Mouse (Mus musculus) kidney, postnatal 4 days (tissue): ENCODE measurements around the gene Pcca.

ENCODE experiments used
- DNase-seq, 2 experiments: peaks; one replicate each; pipeline ENCODE4 v3.0.0; 2021; ENCODE audit warnings: mixed read lengths in 2 of 2

Pcca gene

GRCm38 (mm10) chr14:122751552-122751951, 217.4 kb downstream of the Pcca start:
- no peak for DNase-seq

GRCm38 (mm10) chr14:122753278-122753677, 219.2 kb downstream of the Pcca start:
- no peak for DNase-seq

GRCm38 (mm10) chr14:122754311-122754710, 220.2 kb downstream of the Pcca start:
- no peak for DNase-seq

- peak in 1 of 2 experiments; percentile 3 for DNase-seq
These were observed 221.4 kb downstream of the Pcca start for GRCm38 (mm10) chr14:122755559-122755958.

GRCm38 (mm10) chr14:122756671-122757070, 222.5 kb downstream of the Pcca start:
- no peak for DNase-seq

- no peak for DNase-seq
These were observed 225.8 kb downstream of the Pcca start for GRCm38 (mm10) chr14:122759890-122760289.

GRCm38 (mm10) chr14:122760803-122761202, 226.7 kb downstream of the Pcca start:
- DNase-seq: no peak

- no peak for DNase-seq
These were observed 228.5 kb downstream of the Pcca start for GRCm38 (mm10) chr14:122762603-122763002.

GRCm38 (mm10) chr14:122765951-122766350, 231.8 kb downstream of the Pcca start:
- DNase-seq: no peak

GRCm38 (mm10) chr14:122766448-122766847, 232.3 kb downstream of the Pcca start:
- DNase-seq: no peak

- DNase-seq: no peak
These were observed 250.6 kb downstream of the Pcca start for GRCm38 (mm10) chr14:122784701-122785100.

GRCm38 (mm10) chr14:122788199-122788598, 254.1 kb downstream of the Pcca start:
- DNase-seq: no peak

GRCm38 (mm10) chr14:122790111-122790510, 256.0 kb downstream of the Pcca start:
- DNase-seq: no peak

- no peak for DNase-seq
These were observed 259.2 kb downstream of the Pcca start for GRCm38 (mm10) chr14:122793368-122793767.

GRCm38 (mm10) chr14:122800296-122800695, 266.2 kb downstream of the Pcca start:
- DNase-seq: no peak

- DNase-seq: no peak
These were observed 286.9 kb downstream of the Pcca start for GRCm38 (mm10) chr14:122821002-122821401.

- no peak for DNase-seq
These were observed 289.7 kb downstream of the Pcca start for GRCm38 (mm10) chr14:122823791-122824190.

- no peak for DNase-seq
These were observed 291.3 kb downstream of the Pcca start for GRCm38 (mm10) chr14:122825464-122825863.

GRCm38 (mm10) chr14:122830433-122830832, 296.3 kb downstream of the Pcca start:
- DNase-seq: no peak

GRCm38 (mm10) chr14:122833666-122834065, 299.5 kb downstream of the Pcca start:
- DNase-seq: no peak

GRCm38 (mm10) chr14:122834753-122835152, 300.6 kb downstream of the Pcca start:
- DNase-seq: no peak

- no peak for DNase-seq
These were observed 301.5 kb downstream of the Pcca start for GRCm38 (mm10) chr14:122835487-122836190.

- no peak for DNase-seq
These were observed 302.1 kb downstream of the Pcca start for GRCm38 (mm10) chr14:122836221-122836620.

- no peak for DNase-seq
These were observed 302.9 kb downstream of the Pcca start for GRCm38 (mm10) chr14:122837018-122837417.

GRCm38 (mm10) chr14:122852506-122853057, 318.5 kb downstream of the Pcca start:
- DNase-seq: no peak
